ENCODE assay signal across 11 mouse cellular contexts in genomic region chr15:79919787-79920186, GRCm38 (mm10).
"Had no signal": no experiment of that assay in that cellular context is flagged by ENCODE, and none has a peak within 500 bp of the region (broad histone marks: within the 10 kb centered on the region; RNA-seq: fewer than 3 reads in every experiment).

No protein-coding gene starts in this region.

- H3K4me3 ChIP-seq: limb, embryonic 13.5 days; megakaryocyte, embryonic 14.5 days; midbrain, embryonic 13.5 days; neural tube, embryonic 13.5 days had no signal

- H3K9ac ChIP-seq: limb, embryonic 13.5 days; midbrain, embryonic 13.5 days; neural tube, embryonic 13.5 days had no signal

- H3K4me2 ChIP-seq: limb, embryonic 13.5 days; midbrain, embryonic 13.5 days; neural tube, embryonic 13.5 days had no signal

- DNase-seq: kidney, adult 8-10 months; kidney, postnatal 25 days; lung, adult 18-20 months; lung, postnatal 4 days; spleen, adult 18-20 months had no signal

- ATAC-seq: inflammation-experienced regulatory T-cells, adult 6 months; intestine, postnatal 0 days; midbrain, embryonic 13.5 days had no signal

- H3K27me3 ChIP-seq: limb, embryonic 13.5 days; midbrain, embryonic 13.5 days; neural tube, embryonic 13.5 days had no signal

- H3K9me3 ChIP-seq: limb, embryonic 13.5 days; midbrain, embryonic 13.5 days; neural tube, embryonic 13.5 days had no signal

- H3K4me1 ChIP-seq: limb, embryonic 13.5 days; megakaryocyte, embryonic 14.5 days; midbrain, embryonic 13.5 days; neural tube, embryonic 13.5 days had no signal

- H3K27ac ChIP-seq: limb, embryonic 13.5 days; midbrain, embryonic 13.5 days; neural tube, embryonic 13.5 days had no signal
